Mouse (Mus musculus) limb, embryonic 13.5 days (tissue): ENCODE measurements around the gene Vwa3b. TPM values are rescaled to one million over a fixed set of nuclear protein-coding genes. Genes with fewer than 3 reads are reported as not detected.
"Not testable (repeated sequence)": the region's sequence is repeated elsewhere in the genome, so short reads cannot be mapped to it uniquely, and the experiment has no call there.

Source experiments
- ATAC-seq: fragments of 200-750 bp; cut with Nextera tagmentation; 2 replicates; pipeline ENCODE4 v1.8.0; 2017; ENCODE audit warnings: low read depth, moderate number of reproducible peaks, moderate TSS enrichment; ENCODE audit not compliant: low FRiP score
- H3K27ac ChIP-seq: fragments of 300-500 bp; sonication (generic); 2 replicates; pipeline ENCODE4 v1.5.1; 2015; ENCODE audit warnings: inconsistent platforms, mild to moderate bottlenecking, moderate library complexity
- H3K27me3 ChIP-seq: fragments of 300-500 bp; sonication (generic); 2 replicates; pipeline ENCODE4 v1.6.1; 2015; ENCODE audit warnings: mild to moderate bottlenecking, inconsistent platforms
- H3K36me3 ChIP-seq: fragments of 300-500 bp; sonication (generic); 2 replicates; pipeline ENCODE4 v1.6.1; 2015; ENCODE audit warnings: inconsistent platforms, mild to moderate bottlenecking, moderate library complexity
- H3K4me1 ChIP-seq: fragments of 300-500 bp; sonication (generic); 2 replicates; pipeline ENCODE4 v1.6.1; 2015; ENCODE audit warnings: inconsistent platforms
- H3K4me2 ChIP-seq: fragments of 300-500 bp; sonication (generic); replicated peaks from 2 replicates; pipeline ENCODE4 v1.6.1; 2015; ENCODE audit warnings: inconsistent platforms, mild to moderate bottlenecking, moderate library complexity
- H3K4me3 ChIP-seq: fragments of 300-500 bp; sonication (generic); 2 replicates; pipeline ENCODE4 v1.5.1; 2015; ENCODE audit warnings: moderate library complexity, mild to moderate bottlenecking, inconsistent platforms
- H3K9ac ChIP-seq: fragments of 300-500 bp; sonication (generic); 2 replicates; pipeline ENCODE4 v1.6.1; 2015; ENCODE audit warnings: mild to moderate bottlenecking, inconsistent platforms
- H3K9me3 ChIP-seq: fragments of 300-500 bp; sonication (generic); 2 replicates; pipeline ENCODE4 v1.6.1; 2016; ENCODE audit warnings: inconsistent platforms
- WGBS: fragments of 180-500 bp; shearing (Covaris S2); methylation state at CpG from one replicate; pipeline ENCODE4 v1.1.7; 2015; 5-methylcytosine and 5-hydroxymethylcytosine counted together
- polyA plus RNA-seq: library from polyadenylated mRNA; unstranded; fragments of >200 nt; fragmentation: Nextera tagmentation; extraction: Ambion mirVana; gene quantifications from 2 replicates; pipeline ENCODE4 v1.2.1, GENCODE M21; 2015

The Vwa3b gene
- polyA plus RNA-seq, 1 experiment from 2014 or later, result 1.9 TPM

DNA sequence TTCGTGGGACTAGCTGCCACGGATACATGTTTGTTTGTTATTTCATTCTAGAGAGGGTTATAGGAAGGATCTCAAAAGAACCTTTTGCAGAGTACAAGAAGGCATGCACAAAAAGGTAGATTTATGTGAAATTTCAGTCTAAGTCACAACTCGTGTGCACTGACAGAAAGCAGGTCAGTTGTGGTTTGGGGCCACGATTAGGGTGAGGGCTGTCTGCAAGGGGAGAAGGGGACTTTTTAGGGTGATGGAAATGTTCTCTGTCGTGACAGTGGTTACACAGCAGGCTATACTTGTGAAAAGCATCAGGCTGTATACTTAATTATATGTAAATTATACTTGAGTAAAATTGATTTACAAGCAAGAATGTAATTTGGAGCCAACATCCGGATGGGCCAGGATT lies 30.6 kb upstream of the Vwa3b start:
- Histone ChIP-seq H3K27ac (no peak overlapping the region), H3K4me2 (no peak overlapping the region), H3K27me3 (no peaks in the 10 kb centered on the region), H3K9ac (no peak overlapping the region), H3K36me3 (no peaks in the 10 kb centered on the region), H3K9me3 (no peaks in the 10 kb centered on the region), H3K4me3 (no peak overlapping the region), H3K4me1 (no peaks in the 10 kb centered on the region)
- WGBS, result 69% methylated on average over 6 of the region's 6 CpGs
- ATAC-seq, result no peak

DNA sequence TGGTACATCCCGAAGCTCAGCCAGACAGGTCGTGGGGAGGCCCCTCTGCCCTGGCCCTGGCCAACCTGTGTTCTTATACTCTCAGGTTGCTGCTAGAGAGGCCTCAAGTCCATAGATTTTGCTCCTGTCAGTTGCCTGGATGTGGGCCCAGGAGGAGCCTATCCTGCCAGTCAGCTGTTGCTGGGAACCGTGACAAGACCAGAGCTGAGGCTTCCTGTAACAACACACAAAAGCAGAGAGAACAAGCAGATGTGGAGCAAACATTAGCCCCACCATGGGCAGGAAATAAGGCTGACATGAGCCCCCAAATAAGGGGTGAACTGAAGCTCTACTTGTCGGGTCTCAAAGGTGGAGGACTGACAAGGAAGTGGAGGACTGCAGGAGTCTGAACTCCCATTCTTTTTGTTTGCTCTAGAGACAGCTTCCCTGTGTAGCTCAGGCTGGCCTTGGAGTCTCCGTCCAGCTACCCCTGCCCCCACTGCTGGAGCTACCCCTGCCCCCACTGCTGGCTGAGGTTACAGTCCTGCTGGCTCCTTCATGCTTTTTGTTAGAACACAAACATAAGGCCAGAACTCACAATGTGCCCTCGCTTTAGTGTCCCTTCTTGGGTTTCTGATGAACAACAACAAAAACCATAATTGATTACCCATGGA lies 29.7 kb upstream of the Vwa3b start:
- Histone ChIP-seq H3K9ac (no peak overlapping the region), H3K27ac (no peak overlapping the region), H3K4me3 (no peak overlapping the region), H3K9me3 (no peaks in the 10 kb centered on the region), H3K4me1 (no peaks in the 10 kb centered on the region), H3K36me3 (no peaks in the 10 kb centered on the region), H3K4me2 (no peak overlapping the region), H3K27me3 (no peaks in the 10 kb centered on the region)
- no peak; the same call in 1 of the 2 replicates for ATAC-seq
- 58% methylated on average over 6 of the region's 6 CpGs for WGBS

DNA sequence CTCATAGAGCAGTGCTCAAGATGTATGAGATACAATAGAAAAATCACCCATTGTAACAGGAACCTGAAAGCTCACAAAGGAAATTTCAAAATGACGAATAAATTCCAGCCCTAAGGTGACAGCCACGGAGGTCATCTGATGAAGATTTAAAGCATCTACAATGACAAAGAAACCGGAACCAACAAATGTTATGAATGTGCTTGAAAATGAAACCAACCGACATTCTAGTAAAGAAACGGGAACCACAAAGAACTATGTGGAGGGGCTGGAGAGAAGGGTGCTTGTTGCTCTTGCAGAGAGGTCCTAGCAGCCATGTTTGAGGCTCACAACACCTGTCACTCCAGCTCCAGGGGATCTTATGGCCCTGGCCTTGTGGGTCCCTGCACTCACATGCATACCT lies 26.1 kb upstream of the Vwa3b start:
- H3K4me1 ChIP-seq, result no peaks in the 10 kb centered on the region
- WGBS, result 81% methylated on average over 5 of the region's 5 CpGs
- no peak for ATAC-seq
- H3K4me3 ChIP-seq, result no peak overlapping the region
- H3K9ac ChIP-seq, result no peak overlapping the region
- no peaks in the 10 kb centered on the region for H3K27me3 ChIP-seq
- no peaks in the 10 kb centered on the region for H3K36me3 ChIP-seq
- no peak overlapping the region for H3K4me2 ChIP-seq
- no peaks in the 10 kb centered on the region for H3K9me3 ChIP-seq
- no peak overlapping the region for H3K27ac ChIP-seq

DNA sequence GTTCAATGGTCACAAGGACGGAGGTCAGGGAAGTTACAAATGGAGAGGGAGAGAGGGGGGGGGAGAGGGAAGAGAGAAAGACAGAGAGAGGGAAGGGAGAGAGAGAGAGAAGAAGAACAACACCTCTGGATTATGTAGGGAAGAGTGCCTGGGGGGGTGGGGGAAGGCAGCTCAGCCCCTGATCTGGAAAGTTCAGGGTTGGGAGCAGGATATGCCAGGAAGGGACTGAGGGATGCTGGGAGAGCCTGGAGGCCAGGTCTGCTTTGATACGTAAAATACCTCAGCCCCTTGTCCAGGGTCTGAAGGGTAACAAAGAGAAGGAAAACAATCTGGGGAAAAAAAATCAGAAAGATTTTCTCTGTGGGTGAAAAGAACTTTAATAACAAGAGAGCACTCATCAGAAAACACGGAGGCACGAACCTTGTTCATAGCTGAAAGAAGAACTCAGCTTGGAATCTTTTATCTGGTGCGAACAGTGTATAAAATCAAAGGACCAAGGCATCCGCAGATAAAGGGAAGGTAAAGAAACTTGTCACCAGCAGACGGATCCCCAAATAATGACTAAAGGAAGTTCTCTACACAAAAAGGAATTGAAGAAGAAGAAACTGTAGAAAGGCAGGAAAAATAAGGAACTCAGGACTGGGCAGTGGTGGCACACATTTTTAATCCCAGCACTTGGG lies 24.6 kb upstream of the Vwa3b start:
- H3K9me3 ChIP-seq, result no peaks in the 10 kb centered on the region
- H3K9ac ChIP-seq, result no peak overlapping the region
- H3K4me1 ChIP-seq, result no peaks in the 10 kb centered on the region
- no peaks in the 10 kb centered on the region for H3K27me3 ChIP-seq
- WGBS, result 46% methylated on average over 7 of the region's 7 CpGs
- no peak overlapping the region for H3K4me3 ChIP-seq
- H3K36me3 ChIP-seq, result no peaks in the 10 kb centered on the region
- H3K27ac ChIP-seq, result no peak overlapping the region
- no peak for ATAC-seq
- no peak overlapping the region for H3K4me2 ChIP-seq

GRCm38 (mm10) chr1:37002316-37003008 lies 23.9 kb upstream of the Vwa3b start:
- Histone ChIP-seq H3K27ac (no peak overlapping the region), H3K4me1 (no peaks in the 10 kb centered on the region), H3K4me2 (no peak overlapping the region), H3K27me3 (no peaks in the 10 kb centered on the region), H3K9me3 (no peaks in the 10 kb centered on the region), H3K4me3 (no peak overlapping the region), H3K36me3 (no peaks in the 10 kb centered on the region), H3K9ac (no peak overlapping the region)
- WGBS, result 78% methylated on average over 3 of the region's 3 CpGs
- ATAC-seq, result no peak

GRCm38 (mm10) chr1:37004533-37004932 lies 21.9 kb upstream of the Vwa3b start:
- no peaks in the 10 kb centered on the region for H3K36me3 ChIP-seq
- H3K27ac ChIP-seq, result no peak overlapping the region
- H3K4me3 ChIP-seq, result no peak overlapping the region
- no peak for ATAC-seq
- H3K9ac ChIP-seq, result no peak overlapping the region
- H3K27me3 ChIP-seq, result no peaks in the 10 kb centered on the region
- no peaks in the 10 kb centered on the region for H3K4me1 ChIP-seq
- 70% methylated on average over 8 of the region's 8 CpGs for WGBS
- no peak overlapping the region for H3K4me2 ChIP-seq
- H3K9me3 ChIP-seq, result no peaks in the 10 kb centered on the region

- WGBS, result 89% methylated on average over 5 of the region's 5 CpGs
- no peak for ATAC-seq
- H3K9ac ChIP-seq, result no peak overlapping the region
- H3K9me3 ChIP-seq, result no peaks in the 10 kb centered on the region
- no peak overlapping the region for H3K4me2 ChIP-seq
- H3K4me3 ChIP-seq, result no peak overlapping the region
- no peaks in the 10 kb centered on the region for H3K27me3 ChIP-seq
- H3K4me1 ChIP-seq, result no peaks in the 10 kb centered on the region
- H3K36me3 ChIP-seq, result no peaks in the 10 kb centered on the region
- no peak overlapping the region for H3K27ac ChIP-seq
These were observed 21.4 kb upstream of the Vwa3b start for GRCm38 (mm10) chr1:37005036-37005435.

DNA sequence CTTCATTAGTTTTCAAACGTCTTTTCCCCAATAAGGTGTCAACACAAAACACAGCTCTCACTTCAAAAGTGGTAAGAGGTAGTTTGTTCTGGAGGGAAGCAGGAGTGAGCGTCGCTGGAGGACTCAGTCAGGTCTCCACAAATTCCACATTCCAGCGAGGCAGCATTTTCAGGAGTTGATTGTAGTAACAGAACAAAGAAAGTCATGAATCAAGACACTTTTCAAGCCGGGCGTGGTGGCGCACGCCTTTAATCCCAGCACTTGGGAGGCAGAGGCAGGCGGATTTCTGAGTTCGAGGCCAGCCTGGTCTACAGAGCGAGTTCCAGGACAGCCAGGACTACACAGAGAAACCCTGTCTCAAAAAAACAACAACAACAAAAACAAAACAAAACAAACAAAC lies 19.9 kb upstream of the Vwa3b start:
- not testable (repeated sequence) for H3K9ac ChIP-seq, H3K27me3 ChIP-seq, H3K4me3 ChIP-seq, H3K4me1 ChIP-seq, H3K4me2 ChIP-seq, H3K36me3 ChIP-seq, H3K27ac ChIP-seq, H3K9me3 ChIP-seq, ATAC-seq
- WGBS, result 85% methylated on average over 11 of the region's 11 CpGs

DNA sequence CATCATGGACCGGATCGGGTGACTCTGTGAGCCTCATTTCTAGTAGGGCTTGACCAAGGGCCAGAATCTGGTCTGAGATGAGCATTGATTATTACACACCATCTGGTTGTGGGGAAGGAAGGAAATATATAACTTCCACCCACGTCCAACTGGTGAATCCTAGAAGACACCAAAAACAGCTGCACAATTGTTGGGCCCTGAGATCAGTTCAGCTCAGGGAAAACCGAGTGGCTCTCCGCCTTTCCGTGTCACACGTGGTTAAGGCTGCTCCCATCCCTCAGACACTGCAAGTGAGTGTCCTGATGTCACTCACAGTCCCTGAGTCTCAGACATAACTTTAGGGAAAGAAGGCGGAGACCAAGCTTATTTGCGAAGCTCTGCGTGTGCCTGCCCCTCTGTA lies 16.5 kb upstream of the Vwa3b start:
- H3K9me3 ChIP-seq, result no peaks in the 10 kb centered on the region
- no peak for ATAC-seq
- H3K27me3 ChIP-seq, result no peaks in the 10 kb centered on the region
- 73% methylated on average over 10 of the region's 10 CpGs for WGBS
- no peaks in the 10 kb centered on the region for H3K36me3 ChIP-seq
- H3K4me1 ChIP-seq, result no peaks in the 10 kb centered on the region
- no peak overlapping the region for H3K27ac ChIP-seq
- H3K4me3 ChIP-seq, result no peak overlapping the region
- no peak overlapping the region for H3K4me2 ChIP-seq
- H3K9ac ChIP-seq, result no peak overlapping the region

DNA sequence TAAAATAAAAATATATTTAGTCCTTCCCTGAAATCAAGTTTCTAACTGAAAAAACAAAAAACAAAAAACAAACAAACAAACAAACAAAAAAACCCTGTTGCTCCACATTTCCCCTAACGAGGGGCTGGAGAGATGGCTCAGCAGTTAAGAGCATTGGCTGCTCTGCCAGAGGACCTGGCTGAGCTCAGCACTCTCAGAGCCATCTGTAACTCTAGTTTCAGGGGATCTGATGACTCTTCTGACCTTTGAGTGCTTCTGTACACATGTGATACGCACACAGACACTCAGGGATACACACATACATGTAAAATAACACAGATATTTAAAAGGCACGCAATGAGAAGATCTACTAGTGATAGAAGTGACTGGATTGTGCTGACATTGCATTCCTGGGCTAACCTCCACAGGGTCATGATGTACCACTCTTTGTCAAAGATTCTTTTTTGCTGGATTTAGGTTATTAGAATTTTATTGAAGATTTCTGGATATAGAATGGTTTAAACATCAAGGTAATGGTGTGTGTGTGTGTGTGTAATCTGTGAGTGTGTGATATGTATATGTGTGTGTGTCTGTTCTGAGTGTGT lies 14.7 kb upstream of the Vwa3b start:
- H3K9ac ChIP-seq, result no peak overlapping the region

GRCm38 (mm10) chr1:37013006-37013405 lies 13.4 kb upstream of the Vwa3b start:
- no peaks in the 10 kb centered on the region for H3K9me3 ChIP-seq
- no peak overlapping the region for H3K4me3 ChIP-seq
- no peak overlapping the region for H3K4me2 ChIP-seq
- WGBS, result 88% methylated on average over 2 of the region's 2 CpGs
- no peaks in the 10 kb centered on the region for H3K4me1 ChIP-seq
- ATAC-seq, result no peak
- no peaks in the 10 kb centered on the region for H3K36me3 ChIP-seq
- no peak overlapping the region for H3K9ac ChIP-seq
- no peak overlapping the region for H3K27ac ChIP-seq
- no peaks in the 10 kb centered on the region for H3K27me3 ChIP-seq

More for the DNA sequence above, 14.7 kb upstream of the Vwa3b start:
- ATAC-seq, result no peak
- no peaks in the 10 kb centered on the region for H3K36me3 ChIP-seq
- no peak overlapping the region for H3K27ac ChIP-seq
- H3K27me3 ChIP-seq, result no peaks in the 10 kb centered on the region
- 82% methylated on average over 3 of the region's 3 CpGs for WGBS
- H3K4me1 ChIP-seq, result no peaks in the 10 kb centered on the region
- H3K4me3 ChIP-seq, result no peak overlapping the region
- no peaks in the 10 kb centered on the region for H3K9me3 ChIP-seq
- H3K4me2 ChIP-seq, result no peak overlapping the region

GRCm38 (mm10) chr1:37013687-37014086 lies 12.7 kb upstream of the Vwa3b start:
- ATAC-seq, result no peak
- no peaks in the 10 kb centered on the region for H3K9me3 ChIP-seq
- no peaks in the 10 kb centered on the region for H3K27me3 ChIP-seq
- H3K36me3 ChIP-seq, result no peaks in the 10 kb centered on the region
- 66% methylated on average over 7 of the region's 7 CpGs for WGBS
- no peak overlapping the region for H3K4me3 ChIP-seq
- no peak overlapping the region for H3K27ac ChIP-seq
- H3K4me1 ChIP-seq, result no peaks in the 10 kb centered on the region
- no peak overlapping the region for H3K4me2 ChIP-seq
- no peak overlapping the region for H3K9ac ChIP-seq
